Mouse (Mus musculus): ENCODE data around the gene Zbtb21. TPM values are rescaled to one million over a fixed set of nuclear protein-coding genes. Genes with fewer than 3 reads are reported as not detected.
"Not testable (repeated sequence)": the region's sequence is repeated elsewhere in the genome, so short reads cannot be mapped to it uniquely, and the experiment has no call there.

Zbtb21 gene
- 10 to 100 TPM; 36.2 to 47.2 TPM for total RNA-seq (2021)
- long read RNA-seq, experiment 1, full-length matches to known transcripts, result 8 of 19 reads
- long read RNA-seq, experiment 1, partial matches to known transcripts, result 0 of 19 reads
- long read RNA-seq, experiment 1, other reads (novel, unspliced or antisense), result 11 of 19 reads
- long read RNA-seq, experiment 2, full-length matches to known transcripts, result 7 of 20 reads
- long read RNA-seq, experiment 2, partial matches to known transcripts, result 0 of 20 reads
- long read RNA-seq, experiment 2, other reads (novel, unspliced or antisense), result 13 of 20 reads

- DNase-seq (ENCODE audit: low spot score in 2 of 2), result peak; percentile 96
These were observed at the start of gene Zbtb21, which contains the start of gene C2cd2 for GRCm38 (mm10) chr16:97962151-97962948. Zbtb21 (minus strand) TSS chr16:97962622. C2cd2 (minus strand) TSS chr16:97962598.

- not testable (repeated sequence) for DNase-seq (ENCODE audit: low spot score in 2 of 2)
These were observed 34.9 kb upstream of the Zbtb21 start for GRCm38 (mm10) chr16:97997383-97997731.

GRCm38 (mm10) chr16:97996616-97997382 lies 34.4 kb upstream of the Zbtb21 start, which contains the start of gene B230307C23Rik:
B230307C23Rik (plus strand) TSS chr16:97997315.
- peak; percentile 71 to 73 for DNase-seq (ENCODE audit: low spot score in 2 of 2)

GRCm38 (mm10) chr16:97995849-97996615 lies 33.6 kb upstream of the Zbtb21 start:
- peak; percentile 14 to 24 for DNase-seq (ENCODE audit: low spot score in 2 of 2)

GRCm38 (mm10) chr16:97992477-97992876 lies 30.1 kb upstream of the Zbtb21 start:
- not testable (repeated sequence) for DNase-seq (ENCODE audit: low spot score in 2 of 2)

- DNase-seq (ENCODE audit: low spot score in 2 of 2), result no peak
These were observed 29.1 kb upstream of the Zbtb21 start for GRCm38 (mm10) chr16:97991517-97991916.

- DNase-seq (ENCODE audit: low spot score in 2 of 2), result no peak
These were observed 22.2 kb upstream of the Zbtb21 start for GRCm38 (mm10) chr16:97984589-97984988.

GRCm38 (mm10) chr16:97981362-97981761 lies 18.9 kb upstream of the Zbtb21 start:
- no peak for DNase-seq (ENCODE audit: low spot score in 2 of 2)

- no peak for DNase-seq (ENCODE audit: low spot score in 2 of 2)
These were observed 15.3 kb upstream of the Zbtb21 start for GRCm38 (mm10) chr16:97977722-97978121.

- DNase-seq (ENCODE audit: low spot score in 2 of 2), result no peak
These were observed 14.9 kb upstream of the Zbtb21 start for GRCm38 (mm10) chr16:97977277-97977676.

GRCm38 (mm10) chr16:97963956-97964540 lies 1.6 kb upstream of the Zbtb21 start:
- no peak for DNase-seq (ENCODE audit: low spot score in 2 of 2)

GRCm38 (mm10) chr16:97961381-97962150 lies 856 bp downstream of the Zbtb21 start:
- peak in 1 of 2 experiments; percentile 32 for DNase-seq (ENCODE audit: low spot score in 2 of 2)

GRCm38 (mm10) chr16:97960348-97960747 lies 2.1 kb downstream of the Zbtb21 start:
- no peak for DNase-seq (ENCODE audit: low spot score in 2 of 2)

GRCm38 (mm10) chr16:97958401-97958973 lies 3.9 kb downstream of the Zbtb21 start:
- no peak for DNase-seq (ENCODE audit: low spot score in 2 of 2)

GRCm38 (mm10) chr16:97957626-97958025 lies 4.8 kb downstream of the Zbtb21 start:
- no peak for DNase-seq (ENCODE audit: low spot score in 2 of 2)

- no peak for DNase-seq (ENCODE audit: low spot score in 2 of 2)
These were observed 6.4 kb downstream of the Zbtb21 start for GRCm38 (mm10) chr16:97956011-97956410.

GRCm38 (mm10) chr16:97953300-97953699 lies 9.1 kb downstream of the Zbtb21 start:
- no peak for DNase-seq (ENCODE audit: low spot score in 2 of 2)

- no peak for DNase-seq (ENCODE audit: low spot score in 2 of 2)
These were observed 9.6 kb downstream of the Zbtb21 start for GRCm38 (mm10) chr16:97952801-97953200.

- no peak for DNase-seq (ENCODE audit: low spot score in 2 of 2)
These were observed 10.1 kb downstream of the Zbtb21 start for GRCm38 (mm10) chr16:97952371-97952770.

All from adrenal gland, adult 18-20 months (tissue).